Mouse (Mus musculus) ES-Bruce4 (cell line): ENCODE measurements around the gene Ddx6.
"Not testable (repeated sequence)": the region's sequence is repeated elsewhere in the genome, so short reads cannot be mapped to it uniquely, and the experiment has no call there.

Experiments used
- CTCF ChIP-seq: IDR thresholded peaks from one replicate; pipeline ENCODE4 v1.8.1; 2011; ENCODE audit warnings: low read depth, low read length
- EP300 ChIP-seq: IDR thresholded peaks from 2 replicates; pipeline ENCODE4 v1.6.1; 2011; ENCODE audit warnings: low read depth, low read length; ENCODE audit not compliant: insufficient read depth

- TF ChIP-seq CTCF, EP300: not testable (repeated sequence)
These were observed 34.0 kb downstream of the Ddx6 start for GRCm38 (mm10) chr9:44638726-44639125.
